Mouse (Mus musculus) midbrain, embryonic 14.5 days (tissue): Measurements from ENCODE around the gene Efna1. TPM values are rescaled to one million over a fixed set of nuclear protein-coding genes. Genes with fewer than 3 reads are reported as not detected.

Source experiments
- microRNA counts: library from miRNA; unstranded; fragments of <30 nt; microRNA quantifications from one replicate; lab custom pipeline; 2016
- microRNA-seq: library from miRNA; unstranded; fragments of <30 nt; microRNA quantifications from one replicate; pipeline ENCODE4, GENCODE M21; 2016
- polyA plus RNA-seq: library from polyadenylated mRNA; unstranded; fragments of >200 nt; fragmentation: Nextera tagmentation; extraction: Ambion mirVana; gene quantifications from 2 replicates; pipeline ENCODE4 v1.2.1, GENCODE M21; 2014

The Efna1 gene
- polyA plus RNA-seq, 1 experiment from 2014 or later = 8.7 TPM

MicroRNAs encoded within 50 kb of the gene (microRNA counts, 519-probe panel; counts per million panel counts)
- microRNA mmu-miR-92b (lab: Ali Mortazavi, UCI) = 5,142 counts per million, percentile 54 among the panel's probes with 10 or more counts

Small RNA genes lying within 50 kb of the gene (microRNA-seq; reads per million reads assigned to microRNA genes)
- gene Mir92b = 4,459 reads per million, percentile 90 among the genes with 10 or more reads in this experiment

Other genes starting within 250 kb of the Efna1 start
- 90.1 and 107 TPM in 2 replicates for gene Rusc1, start 187.8 kb downstream of the Efna1 start, polyA plus RNA-seq
- not detected in 2 replicates for gene Gm43738, start 180.0 kb downstream of the Efna1 start, polyA plus RNA-seq
- 364 and 475 TPM in 2 replicates for gene Fdps, start 179.2 kb downstream of the Efna1 start, polyA plus RNA-seq
- 0.07 and 0.29 TPM in 2 replicates for gene Pklr, start 145.0 kb downstream of the Efna1 start, polyA plus RNA-seq
- 23.6 and 30.7 TPM in 2 replicates for gene Hcn3, start 120.9 kb downstream of the Efna1 start, polyA plus RNA-seq
- gene Clk2, start 116.3 kb downstream of the Efna1 start, polyA plus RNA-seq = 22.0 and 24.6 TPM in 2 replicates
- 104 and 123 TPM in 2 replicates for gene Scamp3, start 103.7 kb downstream of the Efna1 start, polyA plus RNA-seq
- 25.0 and 25.3 TPM in 2 replicates for gene Fam189b, start 98.0 kb downstream of the Efna1 start, polyA plus RNA-seq
- gene Gba, start 78.2 kb downstream of the Efna1 start, polyA plus RNA-seq = 42.0 and 47.8 TPM in 2 replicates
- 46.0 and 47.6 TPM in 2 replicates for gene Thbs3, start 66.0 kb downstream of the Efna1 start, polyA plus RNA-seq
- gene Mtx1, start 54.1 kb downstream of the Efna1 start, polyA plus RNA-seq = 144 and 151 TPM in 2 replicates
- 2.1 and 2.4 TPM in 2 replicates for gene Muc1, start 52.1 kb downstream of the Efna1 start, polyA plus RNA-seq
- gene Krtcap2, start 35.2 kb downstream of the Efna1 start, polyA plus RNA-seq = 199 and 237 TPM in 2 replicates
- gene Trim46, start 34.8 kb downstream of the Efna1 start, polyA plus RNA-seq = 63.4 and 71.8 TPM in 2 replicates
- gene Dpm3, start 21.8 kb downstream of the Efna1 start, polyA plus RNA-seq = 71.6 and 84.1 TPM in 2 replicates
- gene Slc50a1, start 10.6 kb downstream of the Efna1 start, polyA plus RNA-seq = 35.3 and 38.1 TPM in 2 replicates
- 31.1 and 43.4 TPM in 2 replicates for gene Efna3, start 41.8 kb upstream of the Efna1 start, polyA plus RNA-seq
- 5.6 and 5.9 TPM in 2 replicates for gene Efna4, start 56.9 kb upstream of the Efna1 start, polyA plus RNA-seq
- gene Adam15, start 68.9 kb upstream of the Efna1 start, polyA plus RNA-seq = 32.2 and 36.2 TPM in 2 replicates
- 0.14 and 0.36 TPM in 2 replicates for gene Dcst2, start 80.8 kb upstream of the Efna1 start, polyA plus RNA-seq
- 0.54 and 0.55 TPM in 2 replicates for gene Dcst1, start 84.1 kb upstream of the Efna1 start, polyA plus RNA-seq
- gene Zbtb7b, start 113.6 kb upstream of the Efna1 start, polyA plus RNA-seq = 0.42 and 0.47 TPM in 2 replicates
- 0.53 TPM in 1 of 2 replicates, not detected in the other for gene Lenep, start 121.7 kb upstream of the Efna1 start, polyA plus RNA-seq
- 34.8 and 34.9 TPM in 2 replicates for gene Flad1, start 130.7 kb upstream of the Efna1 start, polyA plus RNA-seq
- gene Cks1b, start 137.2 kb upstream of the Efna1 start, polyA plus RNA-seq = 103 and 115 TPM in 2 replicates
- 5.9 and 10.2 TPM in 2 replicates for gene Shc1, start 137.3 kb upstream of the Efna1 start, polyA plus RNA-seq
- gene Pygo2, start 149.1 kb upstream of the Efna1 start, polyA plus RNA-seq = 43.4 and 50.6 TPM in 2 replicates
- gene Pbxip1, start 155.6 kb upstream of the Efna1 start, polyA plus RNA-seq = 7.6 and 9.7 TPM in 2 replicates
- gene Pmvk, start 173.4 kb upstream of the Efna1 start, polyA plus RNA-seq = 106 and 132 TPM in 2 replicates
- gene Kcnn3, start 239.0 kb upstream of the Efna1 start, polyA plus RNA-seq = 5.3 and 6.4 TPM in 2 replicates